Mouse (Mus musculus) E14TG2a.4 (cell line): ENCODE data around the gene Gm13288.

Experiments
- H3K27me3 ChIP-seq: 2 replicates; pipeline ENCODE4 v1.6.1; 2014; ENCODE audit warnings: low read length, control low read depth; ENCODE audit not compliant: insufficient read depth
- H3K36me3 ChIP-seq: 2 replicates; pipeline ENCODE4 v1.6.1; 2014; ENCODE audit warnings: low read length, control low read depth; ENCODE audit not compliant: insufficient read depth
- H3K4me1 ChIP-seq: replicated peaks from 2 replicates; pipeline ENCODE4 v1.6.1; 2014; ENCODE audit warnings: low read depth, low read length, control low read depth
- H3K4me3 ChIP-seq: replicated peaks from 2 replicates; pipeline ENCODE4 v1.5.1; 2014; ENCODE audit warnings: mild to moderate bottlenecking, low read length
- H3K9me3 ChIP-seq: 2 replicates; pipeline ENCODE4 v1.6.1; 2014; ENCODE audit warnings: low read length, control low read depth
- CTCF ChIP-seq: conservative IDR thresholded peaks from 2 replicates; pipeline ENCODE4 v1.5.1; 2014; ENCODE audit warnings: low read length
- NANOG ChIP-seq: IDR thresholded peaks from 2 replicates; pipeline ENCODE4 v1.6.1; 2014; ENCODE audit warnings: borderline replicate concordance, low read length, mixed read lengths
- POU5F1 ChIP-seq: IDR thresholded peaks from 2 replicates; pipeline ENCODE4 v1.6.1; 2014; ENCODE audit warnings: low read length, borderline replicate concordance

The Gm13288 gene

GRCm38 (mm10) chr4:88849698-88850097 is 44.4 kb downstream of the Gm13288 start, which contains the start of gene Ifna1:
TSS of gene Ifna1 (plus strand) at chr4:88850087.
- Histone ChIP-seq H3K4me3 (no peak within 1 kb of the TSS), H3K36me3 (no peaks in the 10 kb centered on the region), H3K27me3 (no peaks in the 10 kb centered on the region), H3K9me3 (no peaks in the 10 kb centered on the region), H3K4me1 (no peaks in the 10 kb centered on the region)
- TF ChIP-seq POU5F1, result no peak
- TF ChIP-seq CTCF, result no peak
- no peak for TF ChIP-seq NANOG

GRCm38 (mm10) chr4:88851026-88851763 is 45.9 kb downstream of the Gm13288 start:
- Histone ChIP-seq H3K9me3 (peaks cover 2% of the 10 kb centered on the region; the same call in 1 of the 2 replicates), H3K4me1 (no peaks in the 10 kb centered on the region; the same call in 1 of the 2 replicates), H3K36me3 (no peaks in the 10 kb centered on the region), H3K27me3 (no peaks in the 10 kb centered on the region), H3K4me3 (no peak overlapping the region)
- TF ChIP-seq POU5F1, result no peak
- no peak for TF ChIP-seq NANOG
- TF ChIP-seq CTCF, result no peak
